Mouse (Mus musculus): ENCODE measurements around the gene Tmbim6. TPM values are rescaled to one million over a fixed set of nuclear protein-coding genes. Genes with fewer than 3 reads are reported as not detected.

The Tmbim6 gene
- polyA plus RNA-seq (2014; fragmentation: Illumina TruSeq; extraction: RNeasy Lipid Tissue Mini Kit (QIAGEN cat#74804); ENCODE audit: low read depth, low replicate concordance) = 303 TPM

GRCm38 (mm10) chr15:99392486-99393385 lies at the start of gene Tmbim6:
TSS of gene Tmbim6 (plus strand) at chr15:99392882.

GRCm38 (mm10) chr15:99370259-99370691 lies 22.4 kb upstream of the Tmbim6 start, which contains the start of gene Fmnl3:
TSS of gene Fmnl3 (minus strand) at chr15:99370482.

DNA sequence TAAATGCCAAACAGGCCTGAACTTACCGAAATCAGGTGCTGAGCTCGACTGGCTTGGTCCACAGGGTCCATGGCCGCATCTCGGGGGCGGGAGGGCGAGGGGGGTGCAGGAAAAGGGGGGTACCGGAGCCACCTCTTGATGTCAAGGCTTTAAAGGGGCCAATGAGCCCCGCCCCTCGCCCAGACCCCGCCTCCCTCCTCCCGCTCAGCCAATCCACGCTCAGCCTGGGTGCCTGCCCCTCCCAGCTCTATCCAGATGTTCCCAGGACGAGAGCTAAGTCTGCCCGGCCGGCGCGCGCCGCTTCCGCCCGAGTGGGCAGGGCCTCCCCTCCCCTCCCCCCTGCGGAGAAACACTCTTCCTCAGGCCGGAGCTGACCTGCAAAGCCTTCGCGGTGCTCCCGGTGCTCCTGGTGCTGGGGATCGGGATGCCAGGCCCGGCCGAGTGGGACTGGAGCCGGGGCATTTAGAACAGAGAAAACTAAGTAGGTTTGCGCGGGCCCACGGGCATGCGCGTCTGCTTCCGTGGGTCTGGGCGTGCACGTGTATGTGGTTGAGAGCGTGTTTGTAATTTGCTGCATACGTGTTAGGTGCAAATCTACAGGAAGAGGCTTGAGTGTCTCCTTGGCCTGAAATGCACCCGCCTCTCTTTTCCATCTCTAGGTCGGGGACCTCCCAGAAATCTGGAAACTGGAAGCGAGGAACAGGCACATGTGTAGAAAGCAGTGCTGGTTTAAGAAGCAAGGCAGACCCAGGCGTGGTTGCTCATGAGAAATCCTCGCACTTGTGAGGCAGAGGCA lies 65.1 kb downstream of the Tmbim6 start, which contains the start of gene Nckap5l:
Nckap5l (minus strand) TSS at position 143 of the 796 bp plus-strand sequence.

Other genes starting within 250 kb of the Tmbim6 start
- not detected for gene Kcnh3, start 168.0 kb upstream of the Tmbim6 start, polyA plus RNA-seq (2014; fragmentation: Illumina TruSeq; extraction: RNeasy Lipid Tissue Mini Kit (QIAGEN cat#74804); ENCODE audit: low read depth, low replicate concordance)
- gene Mcrs1, start 140.9 kb upstream of the Tmbim6 start, polyA plus RNA-seq (2014; fragmentation: Illumina TruSeq; extraction: RNeasy Lipid Tissue Mini Kit (QIAGEN cat#74804); ENCODE audit: low read depth, low replicate concordance) = 1.9 TPM
- gene Prpf40b, start 97.8 kb upstream of the Tmbim6 start, polyA plus RNA-seq (2014; fragmentation: Illumina TruSeq; extraction: RNeasy Lipid Tissue Mini Kit (QIAGEN cat#74804); ENCODE audit: low read depth, low replicate concordance) = 5.6 TPM
- 0.41 TPM for gene Fam186b, start 97.0 kb upstream of the Tmbim6 start, polyA plus RNA-seq (2014; fragmentation: Illumina TruSeq; extraction: RNeasy Lipid Tissue Mini Kit (QIAGEN cat#74804); ENCODE audit: low read depth, low replicate concordance)
- gene Fmnl3, start 22.4 kb upstream of the Tmbim6 start, polyA plus RNA-seq (2014; fragmentation: Illumina TruSeq; extraction: RNeasy Lipid Tissue Mini Kit (QIAGEN cat#74804); ENCODE audit: low read depth, low replicate concordance) = 3.0 TPM
- 0.52 TPM for gene Nckap5l, start 64.9 kb downstream of the Tmbim6 start, polyA plus RNA-seq (2014; fragmentation: Illumina TruSeq; extraction: RNeasy Lipid Tissue Mini Kit (QIAGEN cat#74804); ENCODE audit: low read depth, low replicate concordance)
- 0.99 TPM for gene Bcdin3d, start 81.8 kb downstream of the Tmbim6 start, polyA plus RNA-seq (2014; fragmentation: Illumina TruSeq; extraction: RNeasy Lipid Tissue Mini Kit (QIAGEN cat#74804); ENCODE audit: low read depth, low replicate concordance)
- 2.4 TPM for gene Faim2, start 135.3 kb downstream of the Tmbim6 start, polyA plus RNA-seq (2014; fragmentation: Illumina TruSeq; extraction: RNeasy Lipid Tissue Mini Kit (QIAGEN cat#74804); ENCODE audit: low read depth, low replicate concordance)
- not detected for gene Aqp2, start 186.2 kb downstream of the Tmbim6 start, polyA plus RNA-seq (2014; fragmentation: Illumina TruSeq; extraction: RNeasy Lipid Tissue Mini Kit (QIAGEN cat#74804); ENCODE audit: low read depth, low replicate concordance)
- not detected for gene Aqp5, start 197.9 kb downstream of the Tmbim6 start, polyA plus RNA-seq (2014; fragmentation: Illumina TruSeq; extraction: RNeasy Lipid Tissue Mini Kit (QIAGEN cat#74804); ENCODE audit: low read depth, low replicate concordance)
- not detected for gene Aqp6, start 208.5 kb downstream of the Tmbim6 start, polyA plus RNA-seq (2014; fragmentation: Illumina TruSeq; extraction: RNeasy Lipid Tissue Mini Kit (QIAGEN cat#74804); ENCODE audit: low read depth, low replicate concordance)

Measured in adrenal gland, adult 10 weeks (tissue).